Mouse (Mus musculus) forebrain, embryonic 16.5 days (tissue): ENCODE measurements around the gene Dgkg. TPM values are rescaled to one million over a fixed set of nuclear protein-coding genes. Genes with fewer than 3 reads are reported as not detected.

ENCODE experiments used
- ATAC-seq: fragments of 200-750 bp; cut with Nextera tagmentation; 2 replicates; pipeline ENCODE4 v1.8.0; 2017; ENCODE audit warnings: mild to moderate bottlenecking, moderate library complexity
- H3K27ac ChIP-seq: fragments of 300-500 bp; sonication (generic); 2 replicates; pipeline ENCODE4 v1.5.1; 2014; ENCODE audit warnings: low read length, control low read depth
- H3K27me3 ChIP-seq: fragments of 300-500 bp; sonication (generic); replicated peaks from 2 replicates; pipeline ENCODE4 v1.6.1; 2014; ENCODE audit warnings: low read length; ENCODE audit not compliant: control insufficient read depth, insufficient read depth
- H3K36me3 ChIP-seq: fragments of 300-500 bp; sonication (generic); 2 replicates; pipeline ENCODE4 v1.6.1; 2014; ENCODE audit not compliant: control insufficient read depth, insufficient read depth
- H3K4me1 ChIP-seq: fragments of 300-500 bp; sonication (generic); replicated peaks from 2 replicates; pipeline ENCODE4 v1.6.1; 2014; ENCODE audit warnings: low read length; ENCODE audit not compliant: control insufficient read depth, insufficient read depth
- H3K4me2 ChIP-seq: fragments of 300-500 bp; sonication (generic); 2 replicates; pipeline ENCODE4 v1.6.1; 2014; ENCODE audit warnings: mild to moderate bottlenecking, low read length, control low read depth
- H3K4me3 ChIP-seq: fragments of 300-500 bp; sonication (generic); replicated peaks from 2 replicates; pipeline ENCODE4 v1.5.1; 2014; ENCODE audit warnings: mild to moderate bottlenecking, low read length, control low read depth
- H3K9ac ChIP-seq: fragments of 300-500 bp; sonication (generic); replicated peaks from 2 replicates; pipeline ENCODE4 v1.6.1; 2014; ENCODE audit warnings: low read depth, low read length, control low read depth
- H3K9me3 ChIP-seq: fragments of 300-500 bp; sonication (generic); 2 replicates; pipeline ENCODE4 v1.6.1; 2016; ENCODE audit warnings: low read length; ENCODE audit not compliant: control insufficient read depth
- WGBS: fragments of 180-500 bp; shearing (Covaris S2); extraction: QIAGEN DNeasy Blood & Tissue Kit; methylation state at CpG from one replicate; pipeline ENCODE4 v1.1.7; 2014; 5-methylcytosine and 5-hydroxymethylcytosine counted together
- polyA plus RNA-seq: library from polyadenylated mRNA; unstranded; fragments of >200 nt; fragmentation: Nextera tagmentation; extraction: Ambion mirVana; gene quantifications from 2 replicates; pipeline ENCODE4 v1.2.1, GENCODE M21; 2015

Gene Dgkg
- polyA plus RNA-seq, 1 experiment from 2014 or later, result 6.6 TPM

DNA sequence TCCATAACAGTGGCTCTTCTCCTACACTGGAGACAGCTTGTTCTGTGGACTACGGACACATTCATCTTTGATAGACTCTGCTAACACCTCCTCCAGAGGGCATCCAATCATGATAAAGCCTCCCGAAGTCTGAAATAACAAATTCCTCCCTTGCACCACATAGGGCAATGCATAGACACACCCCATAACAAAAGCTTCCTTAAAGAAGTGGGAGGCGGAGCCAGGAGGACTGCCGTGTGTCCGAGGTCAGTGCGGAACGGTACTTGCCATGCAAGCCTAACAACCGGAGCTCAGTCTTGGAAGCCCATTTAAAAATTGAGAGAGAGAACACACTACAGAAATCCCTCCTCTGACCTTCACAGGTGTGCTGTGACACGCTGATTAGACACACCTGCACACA lies 126.0 kb downstream of the Dgkg start:
- 83% methylated on average over 9 of the region's 9 CpGs for WGBS
- H3K4me3 ChIP-seq, result no peak overlapping the region
- H3K36me3 ChIP-seq, result no peaks in the 10 kb centered on the region
- no peak for ATAC-seq
- no peaks in the 10 kb centered on the region for H3K9me3 ChIP-seq
- no peak overlapping the region for H3K27ac ChIP-seq
- no peak overlapping the region for H3K9ac ChIP-seq
- H3K27me3 ChIP-seq, result no peaks in the 10 kb centered on the region
- H3K4me2 ChIP-seq, result no peak overlapping the region
- H3K4me1 ChIP-seq, result no peaks in the 10 kb centered on the region

DNA sequence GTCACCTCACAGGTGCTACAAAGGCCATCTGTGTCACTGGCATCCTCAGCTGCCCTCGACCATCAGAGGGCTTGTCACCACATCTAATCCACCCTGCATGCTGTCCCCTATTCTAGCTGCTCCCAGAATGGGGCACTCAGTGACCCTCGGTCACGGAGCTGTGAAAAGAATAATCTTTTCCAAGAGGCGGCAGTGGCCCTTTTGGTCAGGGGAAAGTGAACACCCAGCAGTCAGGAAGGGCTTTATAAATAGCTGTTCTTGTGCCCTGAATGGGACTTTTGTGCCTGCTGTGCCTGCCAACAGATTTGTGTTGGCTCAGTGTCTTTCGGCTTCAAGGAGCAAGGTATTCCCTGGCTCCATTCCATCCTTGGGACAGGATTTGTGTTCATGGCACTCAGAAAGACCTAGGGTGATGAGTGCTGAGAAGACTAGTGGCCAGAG lies 129.5 kb downstream of the Dgkg start:
- ATAC-seq, result no peak
- no peak overlapping the region for H3K4me3 ChIP-seq
- H3K4me1 ChIP-seq, result no peaks in the 10 kb centered on the region
- no peak overlapping the region for H3K27ac ChIP-seq
- H3K36me3 ChIP-seq, result no peaks in the 10 kb centered on the region
- H3K27me3 ChIP-seq, result no peaks in the 10 kb centered on the region
- no peak overlapping the region for H3K9ac ChIP-seq
- WGBS, result 15% methylated on average over 5 of the region's 5 CpGs
- no peak overlapping the region for H3K4me2 ChIP-seq
- H3K9me3 ChIP-seq, result no peaks in the 10 kb centered on the region

DNA sequence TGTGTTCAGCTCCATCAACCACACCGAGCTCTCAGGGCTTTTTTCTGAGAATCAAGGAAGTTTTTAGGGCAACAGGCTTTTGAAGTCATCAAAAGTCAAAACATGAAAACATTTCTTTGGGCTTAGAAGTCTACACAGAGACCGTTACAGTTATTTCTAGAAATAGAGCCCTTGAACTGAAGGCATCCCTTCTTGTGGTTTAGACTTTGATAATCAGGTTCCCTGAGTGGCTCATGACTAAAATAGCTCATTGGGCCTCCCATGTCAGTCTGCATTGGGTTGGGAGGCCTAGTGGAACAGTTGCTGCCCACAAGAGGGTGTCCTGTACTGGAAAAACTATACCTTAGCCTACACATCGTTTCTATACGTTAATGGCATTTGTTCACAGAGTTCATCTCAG lies 130.6 kb downstream of the Dgkg start:
- no peaks in the 10 kb centered on the region for H3K9me3 ChIP-seq
- H3K9ac ChIP-seq, result no peak overlapping the region
- H3K4me2 ChIP-seq, result no peak overlapping the region
- H3K36me3 ChIP-seq, result no peaks in the 10 kb centered on the region
- no peak for ATAC-seq
- 93% methylated on average over 4 of the region's 4 CpGs for WGBS
- H3K4me3 ChIP-seq, result no peak overlapping the region
- no peak overlapping the region for H3K27ac ChIP-seq
- H3K4me1 ChIP-seq, result no peaks in the 10 kb centered on the region
- no peaks in the 10 kb centered on the region for H3K27me3 ChIP-seq

DNA sequence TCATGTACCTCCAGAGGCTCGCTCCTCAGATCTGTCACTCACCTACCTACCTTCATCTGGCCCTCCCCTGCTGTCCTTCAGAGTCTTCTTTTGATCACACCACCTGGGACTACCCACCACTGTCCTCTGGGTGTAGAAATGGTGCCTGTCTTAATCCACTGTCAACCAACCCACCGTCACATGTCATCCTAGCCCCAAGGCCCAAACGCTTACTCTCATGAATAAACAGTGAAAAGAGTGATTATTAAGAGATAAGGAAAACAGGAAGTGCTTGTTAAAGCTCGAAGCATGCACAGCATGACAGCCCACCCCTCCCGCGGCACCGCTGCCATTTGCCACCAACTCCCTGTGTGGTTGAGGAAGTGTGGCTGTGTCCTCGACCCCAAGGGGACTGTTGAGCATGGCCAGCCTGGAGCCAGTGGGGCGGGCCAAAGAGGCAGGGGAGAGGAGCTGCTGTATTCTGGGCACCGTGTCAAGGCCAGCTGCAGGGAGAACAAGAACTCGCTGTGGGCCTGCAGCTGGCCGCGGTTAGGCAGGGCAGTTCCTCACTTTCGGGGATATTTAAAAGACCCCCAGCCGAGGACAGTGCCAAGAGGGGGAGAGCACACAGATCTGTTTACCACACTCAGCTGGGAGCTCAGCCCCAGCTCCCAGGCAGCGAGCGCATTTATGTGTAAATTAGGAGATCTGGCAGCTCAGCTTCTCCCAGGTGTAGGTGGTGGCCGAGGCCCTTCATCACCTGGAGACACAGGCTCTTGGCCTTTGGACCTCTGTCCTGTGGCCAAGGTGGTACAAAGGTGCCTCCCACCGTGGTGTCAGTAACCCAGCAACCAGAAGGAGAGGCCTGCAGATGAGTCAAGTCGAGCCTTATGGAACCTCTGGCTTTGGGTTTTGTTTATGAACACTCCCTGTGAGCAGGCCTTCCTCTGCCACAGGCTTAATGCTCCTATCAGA lies 139.3 kb downstream of the Dgkg start:
- WGBS, result 15% methylated on average over 20 of the region's 20 CpGs
- Histone ChIP-seq H3K27me3 (no peaks in the 10 kb centered on the region), H3K9me3 (no peaks in the 10 kb centered on the region), H3K36me3 (no peaks in the 10 kb centered on the region), H3K4me3 (no peak overlapping the region), H3K4me2 (no peak overlapping the region), H3K9ac (no peak overlapping the region), H3K4me1 (peaks cover 9% of the 10 kb centered on the region), H3K27ac (peak overlapping the region; percentile 14; the same call in 1 of the 2 replicates)
- peak; percentile 93 for ATAC-seq

DNA sequence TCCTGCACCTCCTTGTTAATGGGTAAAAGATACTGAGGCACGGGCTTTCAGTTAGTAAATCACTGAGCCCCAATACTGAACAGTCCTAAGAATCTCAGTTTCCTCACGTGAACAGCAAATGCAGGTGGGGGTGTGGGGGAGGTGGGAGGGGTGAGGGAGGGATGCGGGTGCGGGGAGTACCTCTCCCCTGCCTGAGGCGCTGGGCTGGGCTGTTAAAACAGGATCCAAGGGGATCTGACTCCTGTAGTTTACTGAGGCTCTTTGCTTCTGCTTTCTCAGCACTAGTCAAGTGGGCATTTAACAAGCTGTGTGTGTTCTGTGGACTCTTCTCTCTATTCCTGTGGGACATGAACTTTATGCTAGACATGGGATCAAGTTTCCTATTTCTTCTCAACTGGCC lies 141.5 kb downstream of the Dgkg start:
- Histone ChIP-seq H3K9me3 (no peaks in the 10 kb centered on the region), H3K27ac (no peak overlapping the region), H3K4me2 (no peak overlapping the region), H3K27me3 (no peaks in the 10 kb centered on the region), H3K36me3 (no peaks in the 10 kb centered on the region), H3K4me3 (no peak overlapping the region), H3K4me1 (peaks cover 9% of the 10 kb centered on the region), H3K9ac (no peak overlapping the region)
- ATAC-seq, result no peak
- WGBS, result 47% methylated on average over 5 of the region's 5 CpGs

DNA sequence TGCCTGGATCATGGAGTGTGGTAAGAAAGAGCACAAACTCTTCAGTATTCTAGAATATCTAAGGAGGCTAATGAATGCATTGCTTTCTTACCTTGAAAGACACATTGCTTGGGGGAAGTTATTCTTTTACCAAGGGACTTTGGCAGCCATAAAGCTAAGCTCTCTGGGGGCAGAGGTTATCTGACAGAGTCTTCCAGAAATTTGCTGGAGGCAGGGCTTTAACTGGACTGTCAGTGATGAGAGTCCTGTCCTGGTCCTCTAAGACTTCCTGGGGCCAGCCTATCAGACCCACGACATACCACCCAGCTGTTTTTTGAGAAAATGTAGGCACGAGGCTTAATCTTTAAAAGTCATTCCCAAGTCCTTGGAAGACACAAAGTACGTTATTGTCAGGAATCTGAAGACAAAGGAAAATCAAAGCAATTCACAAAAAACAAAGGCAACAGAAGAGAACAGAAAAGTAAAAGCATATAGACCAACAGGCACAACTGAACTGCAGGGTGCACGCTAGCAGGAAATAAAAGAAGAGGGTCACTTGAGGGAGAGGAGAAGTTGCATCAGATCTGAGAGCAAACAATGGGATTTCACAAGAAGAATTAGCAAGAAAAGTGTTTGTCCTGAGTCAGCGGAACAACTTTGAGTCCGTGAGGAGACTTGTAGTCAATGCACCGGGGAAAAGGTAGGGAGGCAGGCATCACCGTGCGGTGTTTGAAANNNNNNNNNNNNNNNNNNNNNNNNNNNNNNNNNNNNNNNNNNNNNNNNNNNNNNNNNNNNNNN lies 146.0 kb downstream of the Dgkg start:
- H3K4me3 ChIP-seq, result no peak overlapping the region
- H3K4me1 ChIP-seq, result peaks cover 11% of the 10 kb centered on the region
- H3K4me2 ChIP-seq, result no peak overlapping the region
- H3K27me3 ChIP-seq, result no peaks in the 10 kb centered on the region
- ATAC-seq, result no peak
- H3K36me3 ChIP-seq, result no peaks in the 10 kb centered on the region
- WGBS, result 59% methylated on average over 9 of the region's 9 CpGs
- H3K27ac ChIP-seq, result no peak overlapping the region
- no peaks in the 10 kb centered on the region for H3K9me3 ChIP-seq
- H3K9ac ChIP-seq, result no peak overlapping the region

DNA sequence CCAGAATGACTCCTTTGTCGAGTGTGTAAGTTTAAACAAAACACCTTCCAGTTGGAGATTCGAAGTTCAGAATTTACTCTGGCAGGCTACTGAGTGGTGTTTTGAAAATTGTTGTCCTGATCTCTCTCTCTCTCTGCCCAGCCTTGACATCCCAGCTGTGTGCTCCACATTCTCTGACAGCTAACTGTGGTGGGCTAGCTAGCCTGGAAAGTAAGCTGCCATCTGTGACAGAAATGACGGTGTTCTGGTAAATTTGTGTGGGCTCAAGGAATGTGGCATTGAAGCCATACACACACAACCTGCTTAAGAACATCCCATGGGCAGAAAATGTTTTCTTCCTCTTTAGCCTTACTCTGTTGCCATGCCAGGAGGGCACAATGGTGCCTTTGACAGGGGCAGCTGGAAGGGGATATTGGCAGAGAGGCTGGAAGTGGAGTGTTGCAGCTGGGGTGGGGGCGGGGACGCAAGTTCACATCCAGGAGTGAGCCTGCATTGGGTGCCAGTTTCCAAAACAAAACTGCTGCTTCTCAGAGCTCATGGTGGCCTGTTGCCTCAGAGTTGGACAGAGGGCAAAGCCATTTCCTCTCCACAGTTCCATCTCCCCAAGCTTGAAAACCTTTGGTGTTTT lies 148.0 kb downstream of the Dgkg start:
- no peaks in the 10 kb centered on the region for H3K9me3 ChIP-seq
- H3K27me3 ChIP-seq, result no peaks in the 10 kb centered on the region
- WGBS, result 60% methylated on average over 5 of the region's 5 CpGs
- H3K9ac ChIP-seq, result no peak overlapping the region
- H3K4me1 ChIP-seq, result peaks cover 13% of the 10 kb centered on the region
- H3K36me3 ChIP-seq, result no peaks in the 10 kb centered on the region
- peak; percentile 84 for ATAC-seq
- no peak overlapping the region for H3K4me2 ChIP-seq
- no peak overlapping the region for H3K4me3 ChIP-seq
- peak overlapping the region; percentile 8; the same call in 1 of the 2 replicates for H3K27ac ChIP-seq

DNA sequence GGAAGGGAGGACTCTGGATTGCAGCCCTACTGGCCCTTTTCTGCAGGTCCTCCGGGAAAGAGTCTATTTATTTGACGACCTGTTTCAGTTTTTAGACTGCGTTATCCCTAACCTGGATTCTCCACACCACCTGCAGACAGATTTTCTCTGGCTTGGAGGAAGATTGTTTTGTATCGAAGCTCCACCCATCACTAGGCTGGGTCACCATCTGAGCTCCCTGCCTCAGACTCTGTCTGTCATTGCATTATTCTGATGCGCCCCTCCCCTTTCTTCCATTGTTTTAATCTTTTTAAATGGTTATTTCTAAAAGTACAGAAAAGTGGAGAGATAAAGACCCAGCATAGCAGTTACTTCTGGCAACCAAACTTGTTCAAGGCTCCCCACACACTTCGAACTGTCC lies 151.4 kb downstream of the Dgkg start:
- no peak overlapping the region for H3K9ac ChIP-seq
- H3K36me3 ChIP-seq, result no peaks in the 10 kb centered on the region
- H3K9me3 ChIP-seq, result no peaks in the 10 kb centered on the region
- no peak overlapping the region for H3K4me3 ChIP-seq
- no peak overlapping the region for H3K27ac ChIP-seq
- H3K27me3 ChIP-seq, result no peaks in the 10 kb centered on the region
- H3K4me1 ChIP-seq, result peaks cover 13% of the 10 kb centered on the region
- H3K4me2 ChIP-seq, result no peak overlapping the region
- WGBS, result 52% methylated on average over 6 of the region's 6 CpGs
- ATAC-seq, result no peak

DNA sequence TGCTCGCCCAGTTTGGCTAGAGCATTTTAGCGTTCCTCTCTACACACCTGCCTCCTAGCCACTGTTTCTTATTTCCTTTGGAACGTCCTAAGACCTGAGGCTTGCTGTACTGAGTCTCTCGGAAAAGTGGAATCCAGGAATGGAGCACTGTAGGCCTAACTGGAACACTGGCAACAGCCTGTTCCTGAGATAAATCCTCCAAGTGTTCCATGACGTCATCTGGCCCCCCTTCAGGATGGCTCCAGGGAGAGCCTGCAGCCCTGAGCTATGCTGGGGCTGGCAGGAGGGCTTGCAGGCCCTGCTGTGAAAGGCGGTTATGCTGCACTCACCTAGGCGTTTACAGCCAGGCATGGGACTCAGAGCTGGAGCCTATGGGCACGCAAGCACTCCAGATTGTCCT lies 152.2 kb downstream of the Dgkg start:
- H3K9ac ChIP-seq, result no peak overlapping the region
- H3K4me2 ChIP-seq, result no peak overlapping the region
- no peaks in the 10 kb centered on the region for H3K27me3 ChIP-seq
- WGBS, result 33% methylated on average over 8 of the region's 8 CpGs
- no peak overlapping the region for H3K27ac ChIP-seq
- no peaks in the 10 kb centered on the region for H3K36me3 ChIP-seq
- H3K4me3 ChIP-seq, result no peak overlapping the region
- peaks cover 13% of the 10 kb centered on the region for H3K4me1 ChIP-seq
- ATAC-seq, result peak; percentile 58
- no peaks in the 10 kb centered on the region for H3K9me3 ChIP-seq
